Mouse (Mus musculus) adrenal gland (tissue): ENCODE data around the gene Ep400.

Experiments used
- microRNA-seq, 2 experiments: library from miRNA; unstranded; fragments of <30 nt; microRNA quantifications; one replicate each; pipeline ENCODE4; 2019

Ep400 gene

Small RNA genes within 50 kb of the gene (microRNA-seq; reads per million reads assigned to microRNA genes)
- 0.80 to 0.99 reads per million in 2 experiments for gene Mir7026
